Mouse (Mus musculus) liver, embryonic 15.5 days (tissue): ENCODE measurements around the gene Nfia. TPM values are rescaled to one million over a fixed set of nuclear protein-coding genes. Genes with fewer than 3 reads are reported as not detected.

Source experiments
- ATAC-seq: fragments of 200-750 bp; cut with Nextera tagmentation; 2 replicates; pipeline ENCODE4 v1.8.0; 2017; ENCODE audit warnings: moderate number of reproducible peaks, mild to moderate bottlenecking, moderate library complexity; ENCODE audit not compliant: insufficient read depth
- H3K27ac ChIP-seq: fragments of 300-500 bp; sonication (generic); replicated peaks from 2 replicates; pipeline ENCODE4 v1.5.1; 2015; ENCODE audit warnings: mild to moderate bottlenecking, inconsistent platforms
- H3K27me3 ChIP-seq: fragments of 300-500 bp; sonication (generic); 2 replicates; pipeline ENCODE4 v1.6.1; 2015; ENCODE audit warnings: mild to moderate bottlenecking, inconsistent platforms
- H3K36me3 ChIP-seq: fragments of 300-500 bp; sonication (generic); replicated peaks from 2 replicates; pipeline ENCODE4 v1.6.1; 2015; ENCODE audit warnings: moderate library complexity, mild to moderate bottlenecking, inconsistent platforms
- H3K4me1 ChIP-seq: fragments of 300-500 bp; sonication (generic); replicated peaks from 2 replicates; pipeline ENCODE4 v1.6.1; 2015; ENCODE audit warnings: inconsistent platforms
- H3K4me2 ChIP-seq: fragments of 300-500 bp; sonication (generic); 2 replicates; pipeline ENCODE4 v1.6.1; 2015; ENCODE audit warnings: moderate library complexity, mild to moderate bottlenecking, inconsistent platforms
- H3K4me3 ChIP-seq: fragments of 300-500 bp; sonication (generic); replicated peaks from 2 replicates; pipeline ENCODE4 v1.5.1; 2015; ENCODE audit warnings: mild to moderate bottlenecking, inconsistent platforms
- H3K9ac ChIP-seq: fragments of 300-500 bp; sonication (generic); 2 replicates; pipeline ENCODE4 v1.6.1; 2015; ENCODE audit warnings: moderate library complexity, mild to moderate bottlenecking, inconsistent platforms
- H3K9me3 ChIP-seq: fragments of 300-500 bp; sonication (generic); replicated peaks from 2 replicates; pipeline ENCODE4 v1.6.1; 2016; ENCODE audit warnings: inconsistent platforms
- WGBS: fragments of 180-500 bp; shearing (Covaris S2); methylation state at CpG from one replicate; pipeline ENCODE4 v1.1.7; 2015; ENCODE audit warnings: mixed read lengths; ENCODE audit not compliant: insufficient replicate concordance; 5-methylcytosine and 5-hydroxymethylcytosine counted together
- polyA plus RNA-seq: library from polyadenylated mRNA; unstranded; fragments of >200 nt; fragmentation: Nextera tagmentation; extraction: Ambion mirVana; gene quantifications from 2 replicates; pipeline ENCODE4 v1.2.1, GENCODE M21; 2015

Nfia gene
- polyA plus RNA-seq, 1 experiment from 2014 or later: 4.1 TPM

DNA sequence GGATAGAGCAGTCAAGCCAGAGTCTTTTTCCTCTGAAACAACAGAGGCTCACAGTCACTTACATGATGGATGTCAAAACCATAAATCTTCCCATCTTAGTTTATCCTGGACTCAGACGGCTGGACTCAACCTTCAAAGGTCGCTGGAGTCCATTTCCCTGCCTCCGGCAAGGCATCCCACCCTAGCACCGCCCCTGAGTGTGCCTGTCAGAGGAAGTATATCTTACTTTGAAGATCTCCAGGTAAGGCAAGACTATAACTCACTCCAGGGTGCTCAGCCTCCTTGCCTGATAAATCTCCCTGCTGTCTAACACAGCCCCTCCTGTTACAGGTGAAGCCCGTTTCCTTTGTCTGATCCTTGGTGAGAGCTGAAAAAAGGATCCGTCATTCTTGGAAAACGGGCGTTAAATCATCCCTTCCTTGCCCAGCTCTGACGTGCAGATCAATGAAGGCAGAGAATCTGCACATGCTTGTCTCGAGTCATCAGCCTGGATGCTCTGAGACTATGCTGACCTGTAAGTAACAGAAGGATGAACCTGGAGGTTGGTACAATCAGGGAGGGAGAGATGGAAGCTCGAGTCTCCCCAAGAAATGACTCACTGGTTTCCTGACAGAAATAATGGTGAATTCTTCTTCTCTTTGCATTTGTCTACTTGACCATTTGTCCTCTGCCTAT lies 353.6 kb downstream of the Nfia start:
- Histone ChIP-seq H3K4me3 (no peak overlapping the region), H3K4me1 (no peaks in the 10 kb centered on the region)

DNA sequence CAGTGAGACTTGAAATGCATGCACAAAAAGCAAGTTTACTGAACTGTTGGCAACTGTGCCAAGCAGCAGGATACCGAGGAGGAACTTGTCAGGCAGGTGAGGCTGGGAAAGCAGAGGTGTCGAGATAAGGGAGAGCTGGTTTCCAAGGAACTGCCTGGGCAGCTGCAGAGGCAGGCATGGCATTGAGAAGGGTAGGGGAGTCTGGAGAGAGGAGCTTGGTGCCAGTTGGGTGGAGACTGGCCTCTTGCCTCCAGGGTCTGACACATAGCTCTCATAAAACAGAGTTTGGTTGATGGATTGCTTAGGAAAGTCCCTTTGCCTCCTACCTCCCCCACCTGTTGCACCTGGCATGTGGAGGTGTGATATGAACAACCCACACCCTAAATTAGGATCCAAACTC lies 358.3 kb downstream of the Nfia start:
- Histone ChIP-seq H3K4me3 (no peak overlapping the region), H3K27ac (no peak overlapping the region), H3K4me2 (no peak overlapping the region), H3K27me3 (no peaks in the 10 kb centered on the region), H3K9me3 (no peaks in the 10 kb centered on the region), H3K9ac (no peak overlapping the region), H3K36me3 (no peaks in the 10 kb centered on the region), H3K4me1 (no peaks in the 10 kb centered on the region)
- WGBS: 43% methylated on average over 2 of the region's 2 CpGs
- ATAC-seq: no peak

More for the DNA sequence above, 353.6 kb downstream of the Nfia start:
- no peak overlapping the region for H3K27ac ChIP-seq
- H3K36me3 ChIP-seq: no peaks in the 10 kb centered on the region
- H3K9ac ChIP-seq: no peak overlapping the region
- ATAC-seq: no peak
- H3K9me3 ChIP-seq: no peaks in the 10 kb centered on the region
- no peaks in the 10 kb centered on the region for H3K27me3 ChIP-seq
- 59% methylated on average over 11 of the region's 11 CpGs for WGBS
- H3K4me2 ChIP-seq: no peak overlapping the region

DNA sequence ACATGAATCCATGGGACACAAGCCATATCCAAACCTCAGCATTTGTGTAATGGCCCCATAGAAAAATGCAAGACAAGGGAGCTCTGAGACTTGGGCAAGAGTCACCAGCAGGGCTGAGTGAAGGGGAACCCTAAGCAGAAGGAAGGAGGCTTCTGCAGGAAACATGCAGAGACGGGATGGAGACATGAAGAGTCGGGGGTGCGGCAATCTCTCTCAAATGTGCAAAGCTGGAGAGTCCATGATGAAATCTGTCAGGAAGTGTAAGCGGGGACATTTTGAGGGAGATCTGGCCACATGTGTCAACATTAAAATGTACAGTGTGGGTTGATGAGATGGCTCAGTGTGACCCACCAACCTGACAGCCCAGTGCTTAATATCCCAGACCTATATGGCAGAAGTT lies 361.5 kb downstream of the Nfia start:
- Histone ChIP-seq H3K9ac (no peak overlapping the region), H3K27ac (no peak overlapping the region), H3K4me2 (no peak overlapping the region), H3K9me3 (no peaks in the 10 kb centered on the region), H3K4me3 (no peak overlapping the region), H3K4me1 (no peaks in the 10 kb centered on the region), H3K27me3 (no peaks in the 10 kb centered on the region), H3K36me3 (no peaks in the 10 kb centered on the region)
- no peak for ATAC-seq
- 77% methylated on average over 4 of the region's 4 CpGs for WGBS

DNA sequence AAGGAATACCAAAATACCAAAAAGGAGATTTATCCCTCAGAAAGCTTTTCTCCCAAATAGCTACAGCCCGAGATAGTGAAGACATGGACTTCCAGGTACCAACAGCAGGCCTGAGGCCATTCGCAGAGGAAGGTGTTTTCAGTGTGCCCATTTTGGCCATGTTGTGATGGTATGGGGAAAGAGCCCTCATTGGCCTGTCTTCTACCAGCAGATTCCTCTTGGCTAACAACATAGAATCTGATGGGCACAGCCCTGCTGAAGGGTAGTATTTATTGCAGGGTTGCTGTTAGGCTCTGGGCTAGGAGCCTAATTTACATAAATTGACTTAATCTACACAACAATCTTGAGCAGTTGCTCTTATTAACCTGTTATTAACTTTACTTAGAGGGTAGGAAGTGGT lies 363.5 kb downstream of the Nfia start:
- H3K4me1 ChIP-seq: no peaks in the 10 kb centered on the region
- H3K9me3 ChIP-seq: no peaks in the 10 kb centered on the region
- no peak for ATAC-seq
- H3K27me3 ChIP-seq: no peaks in the 10 kb centered on the region
- 66% methylated on average over 2 of the region's 2 CpGs for WGBS
- H3K4me3 ChIP-seq: no peak overlapping the region
- no peaks in the 10 kb centered on the region for H3K36me3 ChIP-seq
- H3K4me2 ChIP-seq: no peak overlapping the region
- no peak overlapping the region for H3K27ac ChIP-seq
- no peak overlapping the region for H3K9ac ChIP-seq

DNA sequence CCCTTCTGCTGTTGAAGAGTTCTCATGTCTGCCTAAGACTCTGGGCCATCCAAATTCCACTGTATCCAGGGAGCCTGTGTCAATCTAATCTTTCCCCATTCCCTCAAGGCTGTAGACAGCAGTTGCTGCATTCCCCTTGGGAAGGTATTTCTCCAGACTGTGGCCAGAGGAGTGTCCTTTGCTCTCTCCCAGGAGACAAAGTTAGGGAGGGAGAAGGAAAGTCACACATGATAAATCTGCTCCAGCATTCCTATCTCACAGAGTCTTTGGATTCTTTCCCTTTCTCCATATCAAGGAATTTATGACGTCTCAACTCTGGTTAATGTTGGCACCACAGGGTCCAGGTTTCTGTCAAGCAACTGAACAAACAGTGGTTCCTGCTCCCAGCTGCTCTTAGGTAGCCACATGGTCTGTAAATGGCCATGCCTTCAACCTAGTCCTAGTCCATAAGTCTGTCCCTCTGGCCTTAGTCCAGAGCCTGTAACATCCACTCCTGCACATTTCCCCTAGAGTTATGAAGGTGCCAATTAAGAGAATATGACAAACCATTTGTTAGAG lies 370.4 kb downstream of the Nfia start:
- 54% methylated on average over 1 of the region's 1 CpGs for WGBS
- Histone ChIP-seq H3K4me3 (no peak overlapping the region), H3K9me3 (no peaks in the 10 kb centered on the region), H3K4me1 (no peaks in the 10 kb centered on the region), H3K27ac (no peak overlapping the region), H3K27me3 (no peaks in the 10 kb centered on the region), H3K4me2 (no peak overlapping the region), H3K9ac (no peak overlapping the region), H3K36me3 (no peaks in the 10 kb centered on the region)
- ATAC-seq: no peak

DNA sequence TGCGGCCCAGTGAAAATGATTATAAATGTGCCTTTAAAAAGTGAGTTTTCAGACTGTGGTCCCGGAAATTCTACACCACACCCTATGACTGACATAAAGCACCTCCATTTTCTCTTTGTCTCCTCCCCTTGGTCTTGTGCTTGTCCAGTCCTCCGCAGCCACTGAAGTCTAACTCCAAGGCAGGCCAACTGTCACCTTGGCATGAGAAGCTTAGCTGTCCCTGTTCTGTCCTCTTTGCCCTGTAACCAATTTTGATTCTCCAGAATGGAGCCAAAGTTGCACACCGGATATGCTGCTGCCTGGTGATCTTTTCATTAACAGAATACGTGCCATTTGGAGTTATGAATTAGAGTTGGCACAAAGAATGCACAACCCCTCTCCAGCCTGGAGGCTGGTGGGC lies 378.0 kb downstream of the Nfia start:
- H3K27ac ChIP-seq: no peak overlapping the region
- ATAC-seq: no peak
- no peaks in the 10 kb centered on the region for H3K9me3 ChIP-seq
- no peak overlapping the region for H3K9ac ChIP-seq
- no peak overlapping the region for H3K4me2 ChIP-seq
- H3K4me1 ChIP-seq: no peaks in the 10 kb centered on the region
- WGBS: 65% methylated on average over 5 of the region's 5 CpGs
- H3K4me3 ChIP-seq: no peak overlapping the region
- no peaks in the 10 kb centered on the region for H3K27me3 ChIP-seq
- no peaks in the 10 kb centered on the region for H3K36me3 ChIP-seq

DNA sequence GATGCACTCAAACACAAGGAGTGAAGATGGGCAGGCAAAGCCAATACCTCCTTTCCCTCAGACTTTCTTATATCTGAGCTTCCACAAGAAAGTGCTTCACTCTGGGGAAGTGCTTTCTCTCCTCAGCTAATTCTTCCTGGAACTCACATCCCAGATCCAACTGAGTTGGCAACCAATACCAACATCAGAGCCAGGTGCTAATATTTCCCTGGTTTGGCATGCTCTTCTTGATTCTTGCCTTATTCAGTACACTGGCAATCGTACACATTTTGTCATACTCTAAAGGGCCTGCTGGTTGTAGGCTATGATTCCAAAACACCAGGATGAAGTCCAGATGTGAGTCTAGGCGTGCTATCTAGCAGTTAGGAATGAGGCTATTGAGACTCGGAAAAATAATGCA lies 385.4 kb downstream of the Nfia start:
- Histone ChIP-seq H3K4me1 (no peaks in the 10 kb centered on the region), H3K4me2 (no peak overlapping the region), H3K9ac (no peak overlapping the region), H3K36me3 (no peaks in the 10 kb centered on the region), H3K27ac (no peak overlapping the region), H3K9me3 (no peaks in the 10 kb centered on the region), H3K27me3 (no peaks in the 10 kb centered on the region), H3K4me3 (no peak overlapping the region)
- WGBS: 59% methylated on average over 3 of the region's 3 CpGs
- ATAC-seq: no peak

DNA sequence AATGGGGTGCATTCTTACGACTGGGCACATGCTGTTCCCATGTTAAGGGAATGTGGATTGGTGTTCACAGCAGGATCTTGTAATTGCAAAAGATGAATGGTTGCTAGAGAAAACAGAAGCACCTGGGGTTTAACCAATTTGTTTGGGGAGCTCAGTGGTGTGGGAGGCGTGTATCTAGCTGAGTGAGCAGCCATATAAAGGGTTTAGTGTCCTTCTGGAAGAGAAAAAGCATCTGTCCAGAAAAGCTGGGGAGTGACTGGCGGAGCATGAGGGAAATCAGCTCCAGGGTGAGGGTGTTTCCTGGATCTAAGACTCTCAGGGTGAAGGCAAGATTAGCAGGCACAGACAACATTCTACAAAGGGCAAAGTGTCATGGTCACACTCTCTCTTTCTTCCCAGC lies 393.8 kb downstream of the Nfia start:
- Histone ChIP-seq H3K27me3 (no peaks in the 10 kb centered on the region), H3K9ac (no peak overlapping the region), H3K9me3 (no peaks in the 10 kb centered on the region), H3K36me3 (no peaks in the 10 kb centered on the region), H3K27ac (no peak overlapping the region), H3K4me1 (no peaks in the 10 kb centered on the region), H3K4me2 (no peak overlapping the region), H3K4me3 (no peak overlapping the region)
- 74% methylated on average over 3 of the region's 3 CpGs for WGBS
- no peak for ATAC-seq

Other genes with a start within 250 kb of the Nfia start
- 0.10 and 0.12 TPM in 2 replicates for gene E130114P18Rik, start 5.3 kb downstream of the Nfia start, polyA plus RNA-seq